Mouse (Mus musculus) limb, embryonic 12.5 days (tissue): ENCODE data around the gene Cant1. TPM values are rescaled to one million over a fixed set of nuclear protein-coding genes. Genes with fewer than 3 reads are reported as not detected.

ENCODE experiments used
- ATAC-seq: fragments of 200-750 bp; cut with Nextera tagmentation; 2 replicates; pipeline ENCODE4 v1.8.0; 2017; ENCODE audit warnings: low read depth, moderate TSS enrichment; ENCODE audit not compliant: insufficient number of reproducible peaks, insufficient read depth, low FRiP score, low TSS enrichment
- H3K27ac ChIP-seq: fragments of 300-500 bp; sonication (generic); 2 replicates; pipeline ENCODE4 v1.5.1; 2016; ENCODE audit warnings: mild to moderate bottlenecking, moderate library complexity
- H3K27me3 ChIP-seq: fragments of 300-500 bp; sonication (generic); 2 replicates; pipeline ENCODE4 v1.6.1; 2016; ENCODE audit warnings: mild to moderate bottlenecking, moderate library complexity
- H3K36me3 ChIP-seq: fragments of 300-500 bp; sonication (generic); 2 replicates; pipeline ENCODE4 v1.6.1; 2016; ENCODE audit warnings: mild to moderate bottlenecking, moderate library complexity
- H3K4me1 ChIP-seq: fragments of 300-500 bp; sonication (generic); replicated peaks from 2 replicates; pipeline ENCODE4 v1.6.1; 2016
- H3K4me2 ChIP-seq: fragments of 300-500 bp; sonication (generic); 2 replicates; pipeline ENCODE4 v1.6.1; 2016; ENCODE audit warnings: mild to moderate bottlenecking, moderate library complexity
- H3K4me3 ChIP-seq: fragments of 300-500 bp; sonication (generic); replicated peaks from 2 replicates; pipeline ENCODE4 v1.5.1; 2016; ENCODE audit warnings: mild to moderate bottlenecking
- H3K9ac ChIP-seq: fragments of 300-500 bp; sonication (generic); replicated peaks from 2 replicates; pipeline ENCODE4 v1.6.1; 2016; ENCODE audit warnings: mild to moderate bottlenecking, moderate library complexity
- H3K9me3 ChIP-seq: fragments of 300-500 bp; sonication (generic); 2 replicates; pipeline ENCODE4 v1.6.1; 2016; ENCODE audit warnings: mild to moderate bottlenecking, moderate library complexity
- WGBS: fragments of 180-500 bp; shearing (Covaris S2); methylation state at CpG from one replicate; pipeline ENCODE4 v1.1.7; 2016; 5-methylcytosine and 5-hydroxymethylcytosine counted together
- polyA plus RNA-seq: library from polyadenylated mRNA; unstranded; fragments of >200 nt; fragmentation: Nextera tagmentation; extraction: Ambion mirVana; gene quantifications from 2 replicates; pipeline ENCODE4 v1.2.1, GENCODE M21; 2016

The Cant1 gene
- polyA plus RNA-seq, 1 experiment from 2014 or later: 32.0 TPM

DNA sequence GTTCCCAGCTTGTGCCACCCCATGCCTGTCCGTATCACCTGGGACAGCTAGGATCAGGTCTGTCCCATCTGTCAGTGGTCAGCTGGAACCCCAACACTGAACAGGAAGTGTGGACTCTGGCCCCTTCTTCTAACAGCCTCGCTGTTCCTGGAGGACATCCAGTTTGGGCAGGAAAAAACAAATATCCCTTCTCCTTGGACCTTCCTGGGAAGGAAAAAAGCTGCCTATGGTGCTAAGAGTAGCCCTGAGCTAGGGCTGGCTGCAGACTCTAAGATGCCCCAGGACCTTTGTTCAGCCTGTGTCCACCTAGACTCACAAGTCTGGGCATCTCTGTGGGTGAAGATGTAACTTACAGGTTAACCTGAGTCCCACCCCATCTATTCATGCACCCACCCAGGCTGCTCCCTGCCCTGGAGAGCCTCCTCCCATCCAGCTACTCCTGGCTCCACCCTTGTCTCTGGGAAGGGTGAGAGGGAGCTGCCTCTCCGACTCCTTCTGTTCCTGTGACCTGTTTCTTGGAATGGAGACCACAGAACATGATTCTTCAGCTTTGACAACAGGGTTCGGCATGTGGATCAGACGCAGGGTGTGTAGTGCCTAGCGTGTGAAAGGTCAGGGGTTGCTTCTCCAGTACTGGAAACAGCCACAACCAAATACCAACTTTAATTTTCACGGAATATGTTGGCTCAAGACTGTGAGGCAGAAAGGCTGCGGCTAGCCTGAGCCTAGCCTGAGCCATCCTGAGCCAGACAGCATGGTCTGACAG, 10.2 kb upstream of the Cant1 start:
- H3K27ac ChIP-seq: 0 out of 2 replicates have a peak overlapping the region, but pooled peaks have one; percentile 12
- H3K4me2 ChIP-seq: peak overlapping the region; percentile 63
- WGBS: 51% methylated on average over 8 of the region's 8 CpGs
- no peaks in the 10 kb centered on the region for H3K36me3 ChIP-seq
- peaks cover 57% of the 10 kb centered on the region for H3K4me1 ChIP-seq
- ATAC-seq: no peak
- peak overlapping the region; percentile 36 for H3K4me3 ChIP-seq
- H3K27me3 ChIP-seq: no peaks in the 10 kb centered on the region
- peak overlapping the region; percentile 51; the same call in 1 of the 2 replicates for H3K9ac ChIP-seq
- H3K9me3 ChIP-seq: no peaks in the 10 kb centered on the region

DNA sequence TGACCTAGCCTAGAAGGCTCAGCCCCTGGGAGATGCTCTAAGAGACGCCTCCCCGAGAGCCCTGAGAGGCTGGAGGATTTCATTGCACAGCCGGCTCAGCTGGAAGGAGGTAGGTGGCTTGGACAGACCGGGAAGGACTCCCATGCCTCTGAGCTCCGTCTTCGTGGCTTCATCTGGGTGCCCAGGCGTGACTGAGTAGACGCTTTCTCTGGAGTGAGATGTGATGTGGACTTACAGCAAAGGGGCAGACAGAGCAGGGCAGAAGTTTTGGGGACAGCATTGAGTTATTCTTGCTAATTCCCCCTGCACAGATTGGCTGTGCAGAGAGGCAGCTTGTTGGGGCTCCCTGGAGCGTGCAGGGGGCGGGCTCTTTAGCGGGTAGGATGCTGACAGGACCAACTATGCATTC, 9.6 kb upstream of the Cant1 start:
- H3K36me3 ChIP-seq: no peaks in the 10 kb centered on the region
- peak overlapping the region; percentile 76; the same call in 1 of the 2 replicates for H3K27ac ChIP-seq
- peak overlapping the region; percentile 36 for H3K4me3 ChIP-seq
- H3K27me3 ChIP-seq: no peaks in the 10 kb centered on the region
- no peak for ATAC-seq
- peak overlapping the region; percentile 63 for H3K4me2 ChIP-seq
- WGBS: 8% methylated on average over 11 of the region's 11 CpGs
- H3K9me3 ChIP-seq: no peaks in the 10 kb centered on the region
- H3K9ac ChIP-seq: peak overlapping the region; percentile 51
- H3K4me1 ChIP-seq: peaks cover 57% of the 10 kb centered on the region

DNA sequence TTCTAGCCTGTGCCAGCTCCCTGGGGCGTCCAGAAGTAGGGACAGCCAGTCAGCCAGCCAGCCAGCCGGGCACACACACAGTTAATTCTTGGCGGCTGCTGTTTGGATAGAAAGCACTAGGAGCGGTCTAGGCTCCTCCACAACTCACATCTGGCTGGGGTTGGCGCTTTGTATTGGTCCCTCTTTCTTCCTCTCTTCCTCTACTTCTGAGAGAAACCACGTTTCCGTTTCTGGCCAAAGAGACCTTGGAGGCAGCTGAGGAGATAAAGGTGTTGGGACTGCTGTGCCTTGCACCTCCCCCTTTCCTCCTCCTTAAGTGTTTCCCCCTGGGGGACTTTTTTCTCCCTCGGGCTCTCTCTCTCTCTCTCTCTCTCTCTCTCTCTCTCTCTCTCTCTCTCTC, 9.1 kb upstream of the Cant1 start, which contains the start of gene C1qtnf1:
Gene C1qtnf1, plus strand, starts transcription at position 218 of the 400 bp plus-strand sequence.
- 2% methylated on average over 8 of the region's 8 CpGs for WGBS
- Histone ChIP-seq H3K4me2 (peak within 1 kb of the TSS; percentile 63), H3K27me3 (0 out of 2 replicates have a peak, but pooled peaks cover 2% of the 10 kb centered on the region), H3K4me3 (peak within 1 kb of the TSS; percentile 36), H3K4me1 (peaks cover 57% of the 10 kb centered on the region), H3K27ac (peak within 1 kb of the TSS; percentile 76), H3K9ac (peak within 1 kb of the TSS; percentile 51), H3K36me3 (no peaks in the 10 kb centered on the region), H3K9me3 (no peaks in the 10 kb centered on the region)
- 0 out of 2 replicates have a peak, but pooled peaks have one; percentile 37 for ATAC-seq

DNA sequence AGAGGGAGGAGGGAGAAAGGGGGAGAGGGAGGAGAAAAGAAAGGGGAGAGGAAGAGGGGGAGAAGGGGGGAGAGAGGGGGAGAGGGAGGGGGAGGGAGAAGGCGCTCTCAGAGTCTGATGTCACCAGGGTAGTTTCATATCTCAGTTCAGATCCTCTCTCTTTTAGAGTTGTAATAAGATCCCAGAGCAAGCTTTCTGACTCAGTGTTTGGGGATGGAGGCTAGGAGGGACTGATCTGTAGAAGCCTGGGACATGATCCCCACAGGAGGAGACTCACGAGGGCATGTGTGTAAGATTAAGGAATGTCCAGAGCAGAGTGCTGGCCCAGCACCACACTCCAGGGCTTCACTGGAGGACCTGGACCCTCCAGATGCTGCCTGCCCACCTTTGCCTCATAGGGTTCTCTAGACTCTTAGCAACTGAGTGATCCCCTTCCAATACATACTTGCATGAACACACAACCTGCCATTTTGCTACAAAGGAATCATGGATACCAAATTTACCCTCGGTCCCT, 8.4 kb upstream of the Cant1 start:
- no peak overlapping the region for H3K9ac ChIP-seq
- H3K4me3 ChIP-seq: peak overlapping the region; percentile 36; the same call in 1 of the 2 replicates
- 36% methylated on average over 3 of the region's 3 CpGs for WGBS
- no peak for ATAC-seq
- H3K4me1 ChIP-seq: peaks cover 57% of the 10 kb centered on the region
- H3K4me2 ChIP-seq: peak overlapping the region; percentile 63
- H3K9me3 ChIP-seq: no peaks in the 10 kb centered on the region
- H3K36me3 ChIP-seq: no peaks in the 10 kb centered on the region
- peak overlapping the region; percentile 76 for H3K27ac ChIP-seq
- 0 out of 2 replicates have a peak, but pooled peaks cover 5% of the 10 kb centered on the region for H3K27me3 ChIP-seq

GRCm38 (mm10) chr11:118426765-118427164, 7.9 kb upstream of the Cant1 start:
- Histone ChIP-seq H3K4me2 (no peak overlapping the region), H3K4me1 (peaks cover 52% of the 10 kb centered on the region), H3K36me3 (no peaks in the 10 kb centered on the region), H3K9me3 (no peaks in the 10 kb centered on the region), H3K4me3 (no peak overlapping the region), H3K27me3 (0 out of 2 replicates have a peak, but pooled peaks cover 5% of the 10 kb centered on the region), H3K9ac (no peak overlapping the region), H3K27ac (no peak overlapping the region)
- ATAC-seq: no peak
- WGBS: 71% methylated on average over 5 of the region's 5 CpGs

GRCm38 (mm10) chr11:118424621-118425335, 5.9 kb upstream of the Cant1 start:
- Histone ChIP-seq H3K4me2 (no peak overlapping the region), H3K9ac (no peak overlapping the region), H3K4me1 (peaks cover 36% of the 10 kb centered on the region), H3K36me3 (no peaks in the 10 kb centered on the region), H3K9me3 (no peaks in the 10 kb centered on the region), H3K4me3 (no peak overlapping the region), H3K27me3 (0 out of 2 replicates have a peak, but pooled peaks cover 5% of the 10 kb centered on the region), H3K27ac (no peak overlapping the region)
- ATAC-seq: no peak
- 54% methylated on average over 13 of the region's 13 CpGs for WGBS

GRCm38 (mm10) chr11:118423266-118423971, 4.5 kb upstream of the Cant1 start:
- Histone ChIP-seq H3K36me3 (no peaks in the 10 kb centered on the region), H3K27me3 (0 out of 2 replicates have a peak, but pooled peaks cover 5% of the 10 kb centered on the region), H3K4me1 (peaks cover 29% of the 10 kb centered on the region), H3K4me2 (peak overlapping the region; percentile 35), H3K9ac (peak overlapping the region; percentile 46; the same call in 1 of the 2 replicates), H3K9me3 (no peaks in the 10 kb centered on the region), H3K27ac (no peak overlapping the region), H3K4me3 (0 out of 2 replicates have a peak overlapping the region, but pooled peaks have one; percentile 0)
- 9% methylated on average over 18 of the region's 18 CpGs for WGBS
- ATAC-seq: no peak

DNA sequence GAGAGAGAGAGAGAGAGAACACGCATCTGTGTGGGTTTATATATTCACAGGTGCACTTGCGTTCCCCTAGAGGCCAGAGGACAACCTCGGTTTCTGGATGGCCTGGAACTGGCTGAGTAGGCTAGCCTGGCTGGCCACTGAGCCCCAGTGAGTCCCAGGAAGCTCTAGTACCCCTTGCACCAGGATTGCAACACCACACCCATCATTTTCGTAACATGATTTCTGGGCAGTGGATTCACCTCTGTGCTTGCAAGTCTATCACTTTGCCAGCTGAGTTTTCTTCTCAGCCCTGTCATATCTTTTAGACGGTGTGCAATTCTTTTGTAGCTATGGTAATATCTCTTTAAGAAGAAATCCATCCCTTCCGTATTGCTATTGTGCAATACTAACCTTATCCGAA, 1.4 kb upstream of the Cant1 start:
- H3K9me3 ChIP-seq: no peaks in the 10 kb centered on the region
- H3K27ac ChIP-seq: no peak overlapping the region
- H3K36me3 ChIP-seq: peaks cover 18% of the 10 kb centered on the region
- H3K27me3 ChIP-seq: 0 out of 2 replicates have a peak, but pooled peaks cover 5% of the 10 kb centered on the region
- no peak overlapping the region for H3K4me3 ChIP-seq
- WGBS: 72% methylated on average over 7 of the region's 7 CpGs
- no peak overlapping the region for H3K9ac ChIP-seq
- no peak overlapping the region; the same call in 1 of the 2 replicates for H3K4me2 ChIP-seq
- peaks cover 31% of the 10 kb centered on the region for H3K4me1 ChIP-seq
- ATAC-seq: no peak

- H3K36me3 ChIP-seq: peaks cover 36% of the 10 kb centered on the region
- 6% methylated on average over 12 of the region's 12 CpGs for WGBS
- no peaks in the 10 kb centered on the region for H3K9me3 ChIP-seq
- peak overlapping the region; percentile 92 for H3K9ac ChIP-seq
- H3K27ac ChIP-seq: peak overlapping the region; percentile 64; the same call in 1 of the 2 replicates
- peaks cover 21% of the 10 kb centered on the region for H3K4me1 ChIP-seq
- peak overlapping the region; percentile 88 for H3K4me3 ChIP-seq
- H3K4me2 ChIP-seq: peak overlapping the region; percentile 93
- peak; percentile 7; the same call in 1 of the 2 replicates for ATAC-seq
- 0 out of 2 replicates have a peak, but pooled peaks cover 5% of the 10 kb centered on the region for H3K27me3 ChIP-seq
These were observed 448 bp downstream of the Cant1 start for GRCm38 (mm10) chr11:118418442-118418833.

DNA sequence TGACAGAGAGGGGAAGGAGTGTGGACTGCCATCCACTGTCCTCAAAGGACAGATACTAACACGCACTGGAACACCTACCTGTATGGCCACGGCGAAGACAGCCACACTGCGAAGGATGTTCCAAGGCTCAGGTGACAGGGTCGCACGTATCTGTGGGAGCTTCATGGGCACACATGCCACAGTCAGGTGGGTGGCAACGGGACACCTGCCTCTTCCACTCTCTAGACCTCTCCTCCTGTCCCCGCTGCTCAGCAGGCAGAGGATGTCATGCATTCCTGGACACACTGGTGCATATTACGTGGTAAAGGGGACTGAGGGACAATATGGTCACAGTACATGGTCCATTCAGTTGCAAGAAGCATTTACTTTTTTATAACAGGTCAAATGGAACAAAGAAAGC, 1.4 kb downstream of the Cant1 start:
- H3K27me3 ChIP-seq: no peaks in the 10 kb centered on the region
- H3K4me2 ChIP-seq: peak overlapping the region; percentile 93
- H3K27ac ChIP-seq: no peak overlapping the region
- no peaks in the 10 kb centered on the region for H3K9me3 ChIP-seq
- WGBS: 90% methylated on average over 9 of the region's 9 CpGs
- H3K36me3 ChIP-seq: peaks cover 44% of the 10 kb centered on the region
- peak overlapping the region; percentile 92; the same call in 1 of the 2 replicates for H3K9ac ChIP-seq
- ATAC-seq: no peak
- peak overlapping the region; percentile 88 for H3K4me3 ChIP-seq
- H3K4me1 ChIP-seq: peaks cover 20% of the 10 kb centered on the region
